In genomic region chr9:54751684-54752083, GRCm38 (mm10) we compare ENCODE assay signal across 1 mouse cellular context.
TF ChIP-seq lines count a peak whose summit lies in the region.

No protein-coding gene starts in this region.

TF ChIP-seq in CH12.LX, 34 proteins besides CTCF, POLR2A, EP300 and RAD21:
- TF ChIP-seq BHLHE40 (IDR thresholded peaks at IDR 0.05; ENCODE audit: low read depth, low read length), result no peak
- TF ChIP-seq MAFK (IDR thresholded peaks at IDR 0.05; ENCODE audit: insufficient replicate concordance, low read length), result peak; percentile 79
- TF ChIP-seq TBP (conservative IDR thresholded peaks at IDR 0.05; ENCODE audit: low read depth, low read length), result no peak
